Mouse (Mus musculus) kidney, adult 8-10 months (tissue): ENCODE data around the gene Cntnap1.
"Not testable (repeated sequence)": the region's sequence is repeated elsewhere in the genome, so short reads cannot be mapped to it uniquely, and the experiment has no call there.

Experiments used
- DNase-seq, 2 experiments: peaks; one replicate each; pipeline ENCODE4 v3.0.0; 2022

The Cntnap1 gene

GRCm38 (mm10) chr11:101170354-101170810 lies at the start of gene Cntnap1:
Gene Cntnap1 (plus strand): TSS chr11:101170523.
- DNase-seq = peak; percentile 50 to 51

GRCm38 (mm10) chr11:101120545-101121188 lies 49.7 kb upstream of the Cntnap1 start:
- DNase-seq = no peak

GRCm38 (mm10) chr11:101124494-101124893 lies 45.8 kb upstream of the Cntnap1 start:
- not testable (repeated sequence) for DNase-seq

GRCm38 (mm10) chr11:101125008-101125407 lies 45.3 kb upstream of the Cntnap1 start:
- DNase-seq = not testable (repeated sequence)

- DNase-seq = no peak
Observed at GRCm38 (mm10) chr11:101127075-101127474, 43.2 kb upstream of the Cntnap1 start.

GRCm38 (mm10) chr11:101128996-101129577 lies 41.2 kb upstream of the Cntnap1 start:
- no peak for DNase-seq

GRCm38 (mm10) chr11:101130056-101130756 lies 40.1 kb upstream of the Cntnap1 start:
- no peak for DNase-seq

GRCm38 (mm10) chr11:101131187-101131586 lies 39.1 kb upstream of the Cntnap1 start:
- no peak for DNase-seq

- DNase-seq = peak in 1 of 2 experiments; percentile 33
Observed at GRCm38 (mm10) chr11:101131701-101132100, 38.6 kb upstream of the Cntnap1 start.

GRCm38 (mm10) chr11:101133037-101133436 lies 37.3 kb upstream of the Cntnap1 start:
- DNase-seq = peak; percentile 23 to 39

- DNase-seq = no peak
Observed at GRCm38 (mm10) chr11:101134217-101134865, 36.0 kb upstream of the Cntnap1 start.

GRCm38 (mm10) chr11:101137000-101137399 lies 33.3 kb upstream of the Cntnap1 start:
- DNase-seq = no peak

- peak; percentile 64 to 70 for DNase-seq
Observed at GRCm38 (mm10) chr11:101138536-101139181, 31.7 kb upstream of the Cntnap1 start.

- no peak for DNase-seq
Observed at GRCm38 (mm10) chr11:101140164-101140819, 30.0 kb upstream of the Cntnap1 start.

- no peak for DNase-seq
Observed at GRCm38 (mm10) chr11:101141088-101141487, 29.2 kb upstream of the Cntnap1 start.

GRCm38 (mm10) chr11:101142215-101142967 lies 27.9 kb upstream of the Cntnap1 start:
- no peak for DNase-seq

GRCm38 (mm10) chr11:101143338-101144225 lies 26.7 kb upstream of the Cntnap1 start:
- no peak for DNase-seq

- no peak for DNase-seq
Observed at GRCm38 (mm10) chr11:101146377-101146776, 23.9 kb upstream of the Cntnap1 start.

GRCm38 (mm10) chr11:101148751-101149150 lies 21.6 kb upstream of the Cntnap1 start:
- no peak for DNase-seq
